Mouse (Mus musculus) heart, postnatal 36 days (tissue): ENCODE measurements around the gene Slc7a1. TPM values are rescaled to one million over a fixed set of nuclear protein-coding genes. Genes with fewer than 3 reads are reported as not detected.

Experiments
- DNase-seq, 2 experiments: peaks; one replicate each; pipeline ENCODE4 v3.0.0; 2021 to 2022
- intact Hi-C: fragments of 180-260 bp; cut with DNase I; formaldehyde crosslinking; loops from one replicate; pipeline ENCODE4 v1.15.1; 2025
- total RNA-seq, 2 experiments: library from RNA; stranded (reverse); gene quantifications; 2 replicates each; pipeline ENCODE4 v1.2.3; 2021

Slc7a1 gene
- total RNA-seq, 2 experiments from 2014 or later: 9.3 to 20.3 TPM

DNA sequence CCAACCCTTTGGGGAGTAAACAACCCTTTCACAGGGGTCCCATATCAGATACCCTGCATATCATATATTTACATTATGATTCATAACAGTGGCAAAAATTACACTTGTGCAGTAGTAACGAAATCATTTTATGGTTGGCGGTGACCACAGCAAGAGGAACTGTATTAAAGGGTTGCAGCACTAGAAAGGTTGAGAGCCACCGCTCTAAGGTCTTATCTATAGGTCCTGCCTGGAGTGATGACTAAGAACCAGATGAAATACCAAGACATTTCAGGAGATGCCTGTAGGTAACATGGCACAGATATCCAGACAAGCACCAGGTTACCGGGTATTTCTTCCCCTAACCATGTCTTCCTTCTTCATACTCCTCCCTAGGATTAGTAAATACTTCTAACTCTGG, 2.3 kb downstream of the Slc7a1 start:
- intact Hi-C loops: loop anchor here (5.0 kb wide), 1 partner anchor 40 kb away; no protein-coding TSS in a partner anchor
- no peak for DNase-seq

DNA sequence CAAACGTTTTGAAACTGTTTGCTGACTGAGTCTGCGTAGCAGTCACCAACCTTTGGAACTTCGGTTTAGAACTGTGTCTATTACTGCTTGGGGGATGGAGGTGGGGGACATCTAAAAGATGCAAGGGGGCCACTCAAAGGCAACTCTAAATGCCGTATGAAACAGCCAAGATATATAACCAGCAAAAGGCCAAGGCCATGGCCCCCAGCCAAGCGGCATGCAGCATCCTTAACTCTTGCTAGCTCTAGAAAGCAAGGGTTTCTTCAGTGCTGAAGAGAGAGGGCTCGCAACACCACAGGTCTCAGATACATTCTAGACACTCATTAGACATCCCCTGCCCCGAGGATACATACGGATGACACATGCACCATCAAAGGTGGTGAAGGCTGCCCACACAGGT, 6.4 kb downstream of the Slc7a1 start:
- DNase-seq: no peak
- intact Hi-C loops: no loop called here

DNA sequence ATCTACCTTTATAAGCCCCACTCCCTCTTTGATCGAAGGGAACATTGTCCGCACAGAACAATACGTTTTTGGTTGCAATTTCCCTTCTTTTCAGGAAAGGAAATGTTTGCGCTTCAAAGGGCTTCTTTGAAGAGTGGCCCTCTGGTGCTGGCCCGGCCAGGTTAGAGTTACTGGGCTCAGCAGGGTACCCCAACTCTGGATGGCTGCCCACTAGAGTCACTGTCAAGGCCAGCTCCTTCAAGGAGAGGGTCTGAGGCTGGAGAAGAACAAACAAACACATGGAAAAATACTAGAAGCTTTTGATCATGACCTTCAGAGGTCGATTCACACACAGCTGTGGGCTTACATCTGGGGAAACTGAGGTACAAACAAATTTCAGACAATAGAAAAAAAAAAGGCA, 6.9 kb downstream of the Slc7a1 start:
- intact Hi-C loops: no loop called here
- DNase-seq: no peak

GRCm38 (mm10) chr5:148389007-148389970, 10.4 kb downstream of the Slc7a1 start:
- intact Hi-C loops: no loop called here
- no peak for DNase-seq

- intact Hi-C loops: no loop called here
- no peak for DNase-seq
These were observed 11.3 kb downstream of the Slc7a1 start for GRCm38 (mm10) chr5:148388251-148389006.

GRCm38 (mm10) chr5:148387820-148388219, 11.9 kb downstream of the Slc7a1 start:
- intact Hi-C loops: no loop called here
- no peak for DNase-seq

- intact Hi-C loops: no loop called here
- no peak for DNase-seq
These were observed 13.2 kb downstream of the Slc7a1 start for GRCm38 (mm10) chr5:148386471-148386870.

DNA sequence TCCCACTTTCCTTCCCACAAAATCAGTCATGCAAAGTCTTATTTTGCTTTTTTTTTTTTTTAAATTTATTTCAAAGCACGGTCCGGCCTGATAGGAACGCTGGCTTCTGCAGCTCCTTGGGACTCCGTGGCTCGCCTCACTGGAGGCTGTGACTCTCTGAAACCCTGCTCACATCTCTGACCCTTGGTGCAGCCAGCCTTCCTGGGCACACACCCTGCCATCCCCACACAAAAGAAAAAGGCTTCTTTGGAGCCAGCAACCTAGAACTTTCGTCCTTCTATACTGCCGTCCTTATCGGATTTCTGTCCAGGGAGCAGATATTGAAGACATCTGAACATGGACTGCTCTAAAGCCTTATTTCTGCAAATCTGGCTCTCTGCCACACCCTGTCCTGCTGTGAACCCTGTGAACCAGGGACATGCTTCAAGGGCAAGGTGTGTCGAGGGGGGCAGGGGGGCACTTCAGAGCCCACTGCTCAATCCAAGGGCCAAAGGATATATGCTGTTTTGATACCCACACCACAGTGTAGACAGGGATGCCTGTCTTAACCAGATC, 15.1 kb downstream of the Slc7a1 start:
- intact Hi-C loops: no loop called here
- no peak for DNase-seq

- intact Hi-C loops: no loop called here
- no peak for DNase-seq
These were observed 15.7 kb downstream of the Slc7a1 start for GRCm38 (mm10) chr5:148383841-148384500.

DNA sequence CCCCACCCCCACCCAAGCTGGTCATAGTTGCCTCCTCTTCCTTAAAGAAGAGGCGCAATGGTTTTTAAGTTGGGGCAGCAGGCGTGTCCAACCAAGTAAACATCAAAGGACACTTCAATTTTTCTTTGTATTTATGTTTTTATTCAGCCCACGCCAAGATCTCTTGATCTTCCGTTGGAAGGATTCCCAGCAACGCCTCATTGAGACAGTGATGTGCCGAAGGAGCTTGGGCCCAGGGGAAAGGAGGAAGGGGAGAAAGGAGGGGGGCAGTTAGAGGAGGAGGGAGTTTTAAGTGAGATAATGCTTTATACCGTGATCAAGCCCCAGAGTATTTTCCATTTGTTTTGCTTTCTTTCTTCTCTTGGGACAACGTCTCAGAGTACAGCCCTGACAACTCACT, 18.6 kb downstream of the Slc7a1 start:
- no peak for DNase-seq
- intact Hi-C loops: no loop called here

- intact Hi-C loops: no loop called here
These were observed 19.5 kb downstream of the Slc7a1 start for GRCm38 (mm10) chr5:148380246-148380504.

DNA sequence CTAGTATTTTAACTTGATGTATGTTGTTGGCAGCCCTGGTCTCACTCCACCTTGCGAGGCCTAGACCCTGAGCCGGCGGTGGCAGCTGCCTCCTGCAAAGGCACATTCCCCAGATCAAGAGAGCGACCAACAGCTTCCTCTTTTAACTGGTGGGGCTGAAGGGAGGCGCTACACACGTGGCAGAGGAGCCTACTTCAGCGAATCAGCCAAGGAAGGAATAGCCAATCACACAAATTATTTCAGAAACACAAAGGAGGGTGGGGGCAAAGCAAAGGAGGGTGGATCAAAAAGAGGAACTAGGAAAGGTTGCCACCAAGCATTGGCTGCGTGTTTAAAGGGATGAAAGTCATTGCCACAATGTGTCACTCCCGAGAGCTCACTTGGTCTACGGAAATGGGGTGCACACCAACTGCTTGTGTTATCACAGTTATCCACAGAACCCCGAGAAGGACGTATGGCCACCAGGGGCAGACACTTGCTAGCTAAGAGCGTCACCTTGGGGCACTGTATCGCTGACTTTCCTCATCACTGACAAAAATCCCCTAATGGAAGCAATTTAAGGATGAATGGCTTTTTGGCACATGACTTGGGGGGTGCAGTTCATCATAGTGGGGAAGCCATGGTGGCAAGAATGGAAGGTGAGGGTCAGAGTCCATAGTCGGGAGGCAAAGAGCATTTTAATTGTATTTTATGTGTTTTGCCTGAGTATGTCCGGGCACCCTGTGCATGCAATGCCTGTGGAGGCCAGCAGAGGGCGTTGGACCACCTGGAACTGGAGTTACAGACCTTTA, 20.1 kb downstream of the Slc7a1 start:
- DNase-seq: no peak
- intact Hi-C loops: no loop called here

More at GRCm38 (mm10) chr5:148380246-148380504, 19.5 kb downstream of the Slc7a1 start:
- DNase-seq: no peak

DNA sequence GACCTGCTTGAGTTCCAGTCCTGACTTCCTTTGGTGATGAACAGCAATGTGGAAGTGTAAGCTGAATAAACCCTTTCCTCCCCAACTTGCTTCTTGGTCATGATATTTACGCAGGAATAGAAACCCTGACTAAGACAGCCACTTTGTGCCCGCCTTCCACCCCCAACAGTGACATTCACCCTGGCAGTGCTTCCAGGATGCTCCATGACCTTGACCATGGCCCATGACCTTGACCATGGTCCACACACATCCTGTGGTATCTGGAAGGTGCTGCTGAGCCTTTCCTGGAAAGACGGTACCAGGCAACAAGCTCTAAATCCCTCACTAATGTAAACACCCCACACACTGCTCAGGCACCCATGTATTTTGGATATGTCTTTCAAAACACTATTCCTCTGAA, 21.0 kb downstream of the Slc7a1 start:
- no peak for DNase-seq
- intact Hi-C loops: no loop called here

GRCm38 (mm10) chr5:148378232-148378508, 21.5 kb downstream of the Slc7a1 start:
- DNase-seq: no peak
- intact Hi-C loops: no loop called here

- DNase-seq: no peak
- intact Hi-C loops: no loop called here
These were observed 22.1 kb downstream of the Slc7a1 start for GRCm38 (mm10) chr5:148377439-148378231.

DNA sequence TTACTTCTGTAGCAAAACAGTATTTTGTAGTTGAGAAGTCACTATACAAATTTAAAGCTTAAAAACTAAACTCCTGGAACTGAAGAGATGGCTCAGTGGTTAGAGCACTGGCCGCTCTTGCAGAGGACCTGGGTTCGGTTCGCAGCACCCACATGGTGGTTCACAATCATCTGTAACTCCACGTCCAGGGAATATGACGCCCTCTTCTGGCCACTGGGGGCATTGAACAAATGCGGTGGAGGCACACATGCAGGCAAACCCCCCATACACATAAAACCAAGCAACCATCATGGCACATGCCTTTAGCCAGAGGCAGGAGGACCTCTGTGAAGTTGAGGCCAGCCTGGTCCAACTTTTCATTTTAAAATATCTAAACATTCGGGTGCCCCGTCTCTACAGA, 23.3 kb downstream of the Slc7a1 start:
- DNase-seq: no peak
- intact Hi-C loops: no loop called here

DNA sequence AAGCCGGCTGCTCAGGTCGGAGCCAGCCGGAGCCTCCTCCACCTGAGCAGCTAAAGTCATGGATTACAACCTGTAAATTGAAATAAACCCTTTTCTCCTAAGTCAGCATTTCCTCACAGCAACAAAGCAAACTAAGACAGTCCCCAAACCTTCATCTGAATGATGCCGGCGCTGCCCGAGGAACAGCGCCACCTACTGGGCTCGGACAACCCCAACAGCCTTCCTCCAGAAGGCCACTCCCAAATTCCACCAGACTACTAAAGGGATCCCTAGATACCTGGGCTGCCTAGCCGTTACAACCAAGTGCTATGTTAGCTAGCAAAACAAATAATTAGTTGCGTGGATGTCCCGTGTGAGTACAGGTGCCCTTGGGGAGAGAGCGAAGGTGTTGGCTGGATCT, 24.2 kb downstream of the Slc7a1 start:
- intact Hi-C loops: loop anchor here (2.0 kb wide), 1 partner anchor 43 kb away; no protein-coding TSS in a partner anchor
- no peak for DNase-seq

- no peak for DNase-seq
- intact Hi-C loops: no loop called here
These were observed 26.5 kb downstream of the Slc7a1 start for GRCm38 (mm10) chr5:148373092-148373685.
